ENCODE assay signal across 10 mouse cellular contexts in genomic region chr3:67583846-67584186, GRCm38 (mm10). TPM values are rescaled to one million over a fixed set of nuclear protein-coding genes. Genes with fewer than 3 reads are reported as not detected.
DNase-seq lines count a peak whose midpoint lies in the region; ATAC-seq and TF ChIP-seq lines count a peak whose summit lies in the region.
"Had no signal": no experiment of that assay in that cellular context is flagged by ENCODE, and none has a peak within 500 bp of the region (broad histone marks: within the 10 kb centered on the region; RNA-seq: fewer than 3 reads in every experiment).

No protein-coding gene starts in this region.

- H3K4me2 ChIP-seq in midbrain, embryonic 11.5 days = peak overlapping the region; percentile 63; the same call in 1 of the 2 replicates

- H3K27ac ChIP-seq in embryonic fibroblast, embryonic 13.5 days (ENCODE audit: insufficient read depth, low read length) = no peak overlapping the region
- H3K27ac ChIP-seq in midbrain, embryonic 11.5 days (ENCODE audit: low read depth, low read length) = no peak overlapping the region

- no peaks in the 10 kb centered on the region; the same call in 1 of the 2 replicates for H3K27me3 ChIP-seq in erythroblast, embryonic 14.5 days (ENCODE audit: control insufficient read depth)
- no peaks in the 10 kb centered on the region for H3K27me3 ChIP-seq in midbrain, embryonic 11.5 days (ENCODE audit: control insufficient read depth, insufficient read depth, low read length)

- ATAC-seq in erythroblast, adult 5-6 weeks (replicated peaks; ENCODE audit: low FRiP score, poor library complexity, severe bottlenecking) = no peak
- no peak for ATAC-seq in midbrain, embryonic 11.5 days (ENCODE audit: low FRiP score)

- no peak overlapping the region for H3K9ac ChIP-seq in midbrain, embryonic 11.5 days (ENCODE audit: low read length)

- 80% methylated on average over 6 of the region's 6 CpGs for WGBS in midbrain, embryonic 11.5 days

- peaks cover 17% of the 10 kb centered on the region for H3K36me3 ChIP-seq in erythroblast, embryonic 14.5 days (ENCODE audit: control insufficient read depth)
- H3K36me3 ChIP-seq in midbrain, embryonic 11.5 days (ENCODE audit: control insufficient read depth, insufficient read depth, low read length) = no peaks in the 10 kb centered on the region; the same call in 1 of the 2 replicates

- TF ChIP-seq POLR2A in embryonic fibroblast, embryonic 13.5 days (IDR thresholded peaks at IDR 0.05; ENCODE audit: low read depth, low read length) = no peak

- H3K4me1 ChIP-seq in erythroblast, embryonic 14.5 days (ENCODE audit: control insufficient read depth) = peaks cover 23% of the 10 kb centered on the region
- no peaks in the 10 kb centered on the region for H3K4me1 ChIP-seq in embryonic fibroblast, embryonic 13.5 days (ENCODE audit: control insufficient read depth, insufficient read depth, low read length)
- H3K4me1 ChIP-seq in midbrain, embryonic 11.5 days (ENCODE audit: control insufficient read depth, insufficient read depth, low read length) = peaks cover 8% of the 10 kb centered on the region; the same call in 1 of the 2 replicates

- DNase-seq in kidney, adult 9 months = peak; percentile 58
- DNase-seq in midbrain, embryonic 11.5 days (ENCODE audit: low spot score, missing footprints) = no peak
- DNase-seq in cerebellum, adult 8-10 months = no peak
- DNase-seq in c-Kit-positive CD71-positive TER-119-positive erythroid progenitor cells, embryonic 14.5 days (ENCODE audit: low spot score) = no peak
- no peak for DNase-seq in spleen, adult 18-20 months
- DNase-seq: heart, postnatal 10 days; thymus, postnatal 4 days had no signal

- peak overlapping the region; percentile 77 for H3K4me3 ChIP-seq in erythroblast, embryonic 14.5 days (replicated peaks)
- peak overlapping the region; percentile 89 for H3K4me3 ChIP-seq in embryonic fibroblast, embryonic 13.5 days (ENCODE audit: insufficient read depth, low read length)
- H3K4me3 ChIP-seq in midbrain, embryonic 11.5 days (ENCODE audit: low read depth, low read length) = peak overlapping the region; percentile 87; the same call in 1 of the 2 replicates

- TF ChIP-seq CTCF in embryonic fibroblast, embryonic 13.5 days (IDR thresholded peaks at IDR 0.05; ENCODE audit: borderline replicate concordance, insufficient read depth, low read length) = no peak

- 0 out of 2 replicates have a peak, but pooled peaks cover 2% of the 10 kb centered on the region for H3K9me3 ChIP-seq in erythroblast, embryonic 14.5 days (ENCODE audit: control insufficient read depth, low read length)
- no peaks in the 10 kb centered on the region for H3K9me3 ChIP-seq in midbrain, embryonic 11.5 days (ENCODE audit: control insufficient read depth, low read length)

RNA-seq across cellular contexts. Expression of gene Mfsd1, which starts 1.3 kb away (rescaled TPM):
- polyA plus RNA-seq in erythroblast, embryonic 14.5 days (2012) = 0.52 and 0.82 TPM in 2 replicates
- 21.3 and 27.0 TPM in 2 replicates for total RNA-seq in erythroblast, adult 5-6 weeks (2015; ENCODE audit: low replicate concordance)
- total RNA-seq in erythroblast, adult 5-6 weeks (2017; ENCODE audit: low replicate concordance) = 44.9 and 55.2 TPM in 2 replicates
- polyA plus RNA-seq in embryonic fibroblast, embryonic 13.5 days (2011; ENCODE audit: insufficient read length, low read depth, missing spikeins) = 126 and 128 TPM in 2 replicates
- 68.0 and 72.4 TPM in 2 replicates for polyA plus RNA-seq in midbrain, embryonic 11.5 days (2014; fragmentation: Nextera tagmentation; extraction: Ambion mirVana)

Comparison
In these comparisons a context has a peak if more than half of its experiments do, and no peak if none do; other contexts are left out.
1. RNA of gene Mfsd1, which starts 1.3 kb away (polyA plus RNA-seq): 126 to 128 TPM in embryonic fibroblast, embryonic 13.5 days and 68.0 to 72.4 TPM in midbrain, embryonic 11.5 days; 0.52 to 0.82 TPM in erythroblast, embryonic 14.5 days; every median in the first group is over 10 times any median in the second.
2. Peak in every context shown above with its lines, with median percentiles within 50 percentile points of each other: H3K4me3 ChIP-seq.